ENCODE assay signal across 27 mouse cellular contexts in the genomic region with DNA sequence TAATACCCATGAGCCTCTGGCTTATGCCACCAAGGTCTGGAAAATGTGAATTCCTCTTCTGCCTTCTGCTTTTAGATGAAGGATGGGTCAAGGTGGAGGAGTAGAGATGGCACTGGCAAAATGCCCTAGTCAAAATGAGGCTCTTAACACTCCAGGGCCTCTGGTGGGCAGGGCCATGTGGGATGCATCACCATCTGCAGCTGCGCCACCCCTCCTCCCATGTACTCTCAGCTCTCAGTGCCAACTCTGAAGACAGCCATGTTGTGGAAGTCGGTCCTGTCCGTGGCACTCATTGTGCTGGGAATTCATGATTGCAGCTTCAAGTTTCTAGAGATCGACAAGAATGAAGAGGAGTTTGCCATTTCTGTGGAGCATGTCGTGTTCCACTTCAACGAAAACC. TPM values are rescaled to one million over a fixed set of nuclear protein-coding genes. Genes with fewer than 3 reads are reported as not detected.
DNase-seq lines count a peak whose midpoint lies in the region; TF ChIP-seq lines count a peak whose summit lies in the region.
"Had no signal": no experiment of that assay in that cellular context is flagged by ENCODE, and none has a peak within 500 bp of the region (broad histone marks: within the 10 kb centered on the region; RNA-seq: fewer than 3 reads in every experiment).

A gene (plus strand): TSS at position 220 of the 400 bp plus-strand sequence.

- peak within 1 kb of the TSS; percentile 67 for H3K27ac ChIP-seq in testis, adult 2 months (ENCODE audit: control insufficient read depth, insufficient read depth, low read depth, low read length)
- H3K27ac ChIP-seq: embryonic facial prominence, embryonic 12.5 days; forebrain, embryonic 15.5 days; heart, embryonic 10.5 days; hindbrain, embryonic 12.5 days; hindbrain, postnatal 0 days had no signal

- no peaks in the 10 kb centered on the region for H3K36me3 ChIP-seq in testis, adult 2 months (ENCODE audit: control insufficient read depth, insufficient read depth, low read length)
- H3K36me3 ChIP-seq: embryonic facial prominence, embryonic 12.5 days; forebrain, embryonic 15.5 days; heart, embryonic 10.5 days; hindbrain, embryonic 12.5 days had no signal

- H3K4me1 ChIP-seq in testis, adult 2 months (ENCODE audit: control insufficient read depth, insufficient read depth, low read length), result no peaks in the 10 kb centered on the region; the same call in 1 of the 2 replicates
- H3K4me1 ChIP-seq: embryonic facial prominence, embryonic 12.5 days; forebrain, embryonic 15.5 days; heart, embryonic 10.5 days; hindbrain, embryonic 12.5 days had no signal

- peak; percentile 59; the same call in 1 of the 2 replicates for TF ChIP-seq POLR2A in testis, adult 2 months (IDR thresholded peaks at IDR 0.05; ENCODE audit: control insufficient read depth, low read depth, low read length)

- H3K27me3 ChIP-seq in testis, adult 2 months (ENCODE audit: control insufficient read depth, insufficient read depth, low read length), result no peaks in the 10 kb centered on the region
- H3K27me3 ChIP-seq: CH12.LX; embryonic facial prominence, embryonic 12.5 days; forebrain, embryonic 15.5 days; hindbrain, embryonic 12.5 days; Patski had no signal

- TF ChIP-seq CTCF in testis, adult 2 months (IDR thresholded peaks at IDR 0.05; ENCODE audit: control insufficient read depth, insufficient read depth, insufficient replicate concordance, low read depth, low read length), result no peak

- peak; percentile 80 for DNase-seq in heart, adult 11 months
- DNase-seq in heart, adult 8-10 months (ENCODE audit: low spot score), result no peak
- peak; percentile 12 for DNase-seq in ovary, postnatal 36 days (ENCODE audit: low spot score)
- DNase-seq in ovary, postnatal 10 days (ENCODE audit: low spot score), result no peak
- DNase-seq in lung, postnatal 25 days (ENCODE audit: low spot score), result no peak
- DNase-seq: adrenal gland, postnatal 25 days; cerebellum, adult 18-20 months; cerebellum, adult 9-11 months; embryo, embryonic 11 days; gastrocnemius, postnatal 14 days; heart, postnatal 10 days; heart, postnatal 4 days had no signal

- H3K4me3 ChIP-seq in testis, adult 2 months (ENCODE audit: control insufficient read depth, low read depth, low read length), result peak within 1 kb of the TSS; percentile 70
- H3K4me3 ChIP-seq: embryonic facial prominence, embryonic 12.5 days; forebrain, embryonic 15.5 days; heart, embryonic 10.5 days; hindbrain, embryonic 12.5 days had no signal

RNA-seq across cellular contexts. Expression of the gene that starts here (rescaled TPM):
- 1 to 10 TPM in 1 of 4 experiments, under 1 TPM in 1, not detected in 2; 0.53 to 1.1 TPM for total RNA-seq in heart, adult 8-10 months (2022)
- 116 and 198 TPM in 2 replicates for polyA plus RNA-seq in testis, adult 2 months (2012; rRNA removed)
- total RNA-seq: adrenal gland, adult 18-20 months; adrenal gland, postnatal 25 days; CH12.LX; common myeloid progenitor, adult 5-6 weeks; gastrocnemius, adult 18-20 months; gastrocnemius, postnatal 14 days; granulocyte monocyte progenitor cell, adult 5-6 weeks; hindbrain, postnatal 0 days had no signal
- polyA plus RNA-seq: activated CD4-positive, CD25-positive, alpha-beta regulatory T cell, adult 4 months; embryonic facial prominence, embryonic 12.5 days; forebrain, embryonic 11.5 days; forebrain, embryonic 15.5 days; heart, embryonic 10.5 days; heart, embryonic 14.5 days; hindbrain, embryonic 12.5 days; hindbrain, postnatal 0 days; Patski had no signal

Comparison
In these comparisons a context has a peak if more than half of its experiments do, and no peak if none do; other contexts are left out.
1. DNase-seq: peak in heart, adult 11 months (single experiment) and ovary, postnatal 36 days (single experiment); none in heart, adult 8-10 months (single experiment), ovary, postnatal 10 days (single experiment) and lung, postnatal 25 days (single experiment).